Mouse (Mus musculus) hindbrain, embryonic 13.5 days (tissue): ENCODE measurements around the gene C530008M17Rik. TPM values are rescaled to one million over a fixed set of nuclear protein-coding genes. Genes with fewer than 3 reads are reported as not detected.
"Not testable (repeated sequence)": the region's sequence is repeated elsewhere in the genome, so short reads cannot be mapped to it uniquely, and the experiment has no call there.

Experiments
- ATAC-seq: fragments of 200-750 bp; cut with Nextera tagmentation; 2 replicates; pipeline ENCODE4 v1.8.0; 2017; ENCODE audit warnings: moderate TSS enrichment; ENCODE audit not compliant: low FRiP score
- H3K27ac ChIP-seq: fragments of 300-500 bp; sonication (generic); 2 replicates; pipeline ENCODE4 v1.5.1; 2015; ENCODE audit warnings: inconsistent platforms, mild to moderate bottlenecking, moderate library complexity
- H3K27me3 ChIP-seq: fragments of 300-500 bp; sonication (generic); 2 replicates; pipeline ENCODE4 v1.6.1; 2015; ENCODE audit warnings: mild to moderate bottlenecking, inconsistent platforms
- H3K36me3 ChIP-seq: fragments of 300-500 bp; sonication (generic); 2 replicates; pipeline ENCODE4 v1.6.1; 2015; ENCODE audit warnings: mild to moderate bottlenecking, inconsistent platforms
- H3K4me1 ChIP-seq: fragments of 300-500 bp; sonication (generic); replicated peaks from 2 replicates; pipeline ENCODE4 v1.6.1; 2015; ENCODE audit warnings: inconsistent platforms
- H3K4me2 ChIP-seq: fragments of 300-500 bp; sonication (generic); 2 replicates; pipeline ENCODE4 v1.6.1; 2015; ENCODE audit warnings: inconsistent platforms, mild to moderate bottlenecking, moderate library complexity
- H3K4me3 ChIP-seq: fragments of 300-500 bp; sonication (generic); 2 replicates; pipeline ENCODE4 v1.5.1; 2015; ENCODE audit warnings: mild to moderate bottlenecking, inconsistent platforms
- H3K9ac ChIP-seq: fragments of 300-500 bp; sonication (generic); 2 replicates; pipeline ENCODE4 v1.6.1; 2015; ENCODE audit warnings: mild to moderate bottlenecking, inconsistent platforms
- H3K9me3 ChIP-seq: fragments of 300-500 bp; sonication (generic); 2 replicates; pipeline ENCODE4 v1.6.1; 2016; ENCODE audit warnings: inconsistent platforms
- WGBS: fragments of 180-500 bp; shearing (Covaris S2); methylation state at CpG from one replicate; pipeline ENCODE4 v1.1.7; 2015; 5-methylcytosine and 5-hydroxymethylcytosine counted together
- polyA plus RNA-seq: library from polyadenylated mRNA; unstranded; fragments of >200 nt; fragmentation: Nextera tagmentation; extraction: Ambion mirVana; gene quantifications from 2 replicates; pipeline ENCODE4 v1.2.1, GENCODE M21; 2015

C530008M17Rik gene
- polyA plus RNA-seq, 1 experiment from 2014 or later = 77.6 TPM

DNA sequence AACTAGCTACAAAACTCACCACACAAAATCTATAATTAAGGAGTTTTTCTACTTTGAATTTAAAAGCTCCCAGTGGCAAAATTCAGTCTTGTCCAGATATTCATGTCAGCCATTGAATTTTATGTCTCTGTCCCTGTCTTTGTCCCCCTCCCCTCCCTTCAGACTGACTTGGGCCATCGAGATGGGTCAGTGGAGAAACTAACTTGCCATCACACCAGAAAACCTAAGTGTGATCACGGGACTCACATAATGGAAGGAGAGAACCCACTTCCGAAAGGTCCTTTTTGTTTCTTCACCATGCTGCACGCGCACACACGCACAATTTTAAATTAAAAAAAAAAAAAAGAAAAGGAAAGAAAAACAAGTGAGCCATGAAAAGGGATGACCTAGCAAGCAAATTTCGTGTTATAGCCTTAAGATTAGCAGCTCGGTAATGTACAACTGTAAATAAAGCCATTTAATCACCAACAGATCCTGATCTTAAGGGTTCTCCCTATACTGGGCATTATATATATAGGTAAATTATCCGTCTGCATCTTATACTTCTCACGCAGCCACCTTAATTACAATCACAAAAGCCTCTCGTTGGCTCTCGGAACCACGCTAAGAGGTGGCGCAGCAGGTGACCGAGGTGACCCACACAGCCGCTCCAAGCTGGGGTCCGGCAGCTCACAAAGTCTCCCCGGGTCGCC is 248.5 kb downstream of the C530008M17Rik start:
- Histone ChIP-seq H3K4me2 (peak overlapping the region; percentile 66), H3K4me3 (peak overlapping the region; percentile 64), H3K27ac (peak overlapping the region; percentile 90), H3K27me3 (no peaks in the 10 kb centered on the region), H3K9ac (peak overlapping the region; percentile 86), H3K9me3 (no peaks in the 10 kb centered on the region), H3K4me1 (peaks cover 12% of the 10 kb centered on the region), H3K36me3 (peaks cover 5% of the 10 kb centered on the region)
- WGBS = 1% methylated on average over 19 of the region's 19 CpGs
- ATAC-seq = peak; percentile 84

- H3K4me3 ChIP-seq = peak within 1 kb of the TSS; percentile 64
- WGBS = under 1% methylated on average over 47 of the region's 47 CpGs
- no peaks in the 10 kb centered on the region for H3K27me3 ChIP-seq
- H3K9me3 ChIP-seq = no peaks in the 10 kb centered on the region
- peak within 1 kb of the TSS; percentile 66 for H3K4me2 ChIP-seq
- peaks cover 12% of the 10 kb centered on the region for H3K4me1 ChIP-seq
- H3K27ac ChIP-seq = peak within 1 kb of the TSS; percentile 90
- peaks cover 4% of the 10 kb centered on the region; the same call in 1 of the 2 replicates for H3K36me3 ChIP-seq
- peak; percentile 99 for ATAC-seq
- peak within 1 kb of the TSS; percentile 86 for H3K9ac ChIP-seq
These were observed 249.3 kb downstream of the C530008M17Rik start, which contains the start of gene Aasdh for GRCm38 (mm10) chr5:76905405-76906154. Gene Aasdh, minus strand, starts transcription at chr5:76905514.

DNA sequence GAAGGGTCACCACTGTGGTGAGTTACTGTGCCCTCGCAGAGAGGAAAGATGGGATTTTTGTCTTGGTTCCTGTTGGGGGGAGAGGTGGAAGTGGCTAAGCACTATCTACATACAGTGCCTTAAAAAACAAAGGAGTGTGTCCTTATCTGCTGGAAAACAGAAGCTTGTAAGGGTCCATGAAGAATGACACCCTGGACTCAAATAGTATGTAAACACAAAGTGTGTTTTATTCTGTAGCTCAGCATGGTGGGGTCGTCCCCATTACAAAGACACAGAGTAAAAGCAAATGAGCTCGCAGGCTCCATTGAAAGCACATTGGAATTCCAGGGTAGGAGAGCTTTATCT is 249.8 kb downstream of the C530008M17Rik start:
- no peaks in the 10 kb centered on the region for H3K27me3 ChIP-seq
- peak overlapping the region; percentile 86 for H3K9ac ChIP-seq
- no peaks in the 10 kb centered on the region for H3K9me3 ChIP-seq
- H3K4me3 ChIP-seq = peak overlapping the region; percentile 64
- 32% methylated on average over 3 of the region's 3 CpGs for WGBS
- no peak for ATAC-seq
- H3K4me2 ChIP-seq = peak overlapping the region; percentile 66
- no peaks in the 10 kb centered on the region; the same call in 1 of the 2 replicates for H3K36me3 ChIP-seq
- peaks cover 12% of the 10 kb centered on the region for H3K4me1 ChIP-seq
- H3K27ac ChIP-seq = peak overlapping the region; percentile 90; the same call in 1 of the 2 replicates

DNA sequence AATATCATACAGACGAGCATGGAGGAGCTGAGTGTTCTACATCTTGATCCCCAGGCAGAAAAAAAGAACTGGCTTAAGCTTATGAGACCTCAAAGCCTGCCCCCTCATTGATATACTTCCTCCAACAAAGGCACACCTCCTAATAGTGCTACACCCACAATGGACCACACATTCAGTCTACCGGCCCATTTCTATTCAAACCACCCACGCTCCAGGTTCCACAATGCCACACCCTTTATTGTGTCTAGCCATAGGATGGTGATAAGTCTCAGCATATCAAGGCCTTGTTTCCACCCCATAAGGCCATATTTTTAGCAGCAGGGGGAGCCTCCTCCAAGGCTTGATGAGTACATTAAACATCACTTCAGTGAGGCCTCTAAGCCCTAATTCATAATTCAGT is 254.5 kb downstream of the C530008M17Rik start:
- Histone ChIP-seq H3K4me3 (no peak overlapping the region), H3K36me3 (peaks cover 10% of the 10 kb centered on the region), H3K4me2 (no peak overlapping the region), H3K9ac (no peak overlapping the region), H3K4me1 (peaks cover 6% of the 10 kb centered on the region), H3K27ac (no peak overlapping the region), H3K27me3 (no peaks in the 10 kb centered on the region), H3K9me3 (no peaks in the 10 kb centered on the region)
- ATAC-seq = no peak
- 90% methylated on average over 3 of the region's 3 CpGs for WGBS

- not testable (repeated sequence) for H3K9ac ChIP-seq, H3K4me3 ChIP-seq, H3K9me3 ChIP-seq, H3K4me2 ChIP-seq, H3K4me1 ChIP-seq, ATAC-seq, H3K27me3 ChIP-seq, H3K27ac ChIP-seq
- H3K36me3 ChIP-seq = peaks cover 11% of the 10 kb centered on the region
- 98% methylated on average over 5 of the region's 5 CpGs for WGBS
These were observed 256.2 kb downstream of the C530008M17Rik start for GRCm38 (mm10) chr5:76912522-76912921.

- peaks cover 13% of the 10 kb centered on the region; the same call in 1 of the 2 replicates for H3K9me3 ChIP-seq
- H3K36me3 ChIP-seq = peaks cover 47% of the 10 kb centered on the region
- H3K4me2 ChIP-seq = no peak overlapping the region
- H3K4me1 ChIP-seq = no peaks in the 10 kb centered on the region; the same call in 1 of the 2 replicates
- H3K9ac ChIP-seq = no peak overlapping the region
- H3K27ac ChIP-seq = no peak overlapping the region
- ATAC-seq = no peak
- whole genome bisulfite sequencing = 73% methylated on average over 4 of the region's 4 CpGs
- H3K27me3 ChIP-seq = no peaks in the 10 kb centered on the region
- no peak overlapping the region for H3K4me3 ChIP-seq
These were observed 266.5 kb downstream of the C530008M17Rik start for GRCm38 (mm10) chr5:76922833-76923232.

Other genes with a start within 250 kb of the C530008M17Rik start
- gene Gm7271, start 172.5 kb upstream of the C530008M17Rik start, polyA plus RNA-seq = 1.8 and 2.4 TPM in 2 replicates
- 56.6 and 57.1 TPM in 2 replicates for gene Exoc1, start 127.2 kb upstream of the C530008M17Rik start, polyA plus RNA-seq
- gene Cep135, start 67.8 kb upstream of the C530008M17Rik start, polyA plus RNA-seq = 3.9 and 4.5 TPM in 2 replicates
- 19.6 and 21.3 TPM in 2 replicates for gene Aasdh, start 249.0 kb downstream of the C530008M17Rik start, polyA plus RNA-seq